Mouse (Mus musculus): ENCODE data around the gene Fbxo30. TPM values are rescaled to one million over a fixed set of nuclear protein-coding genes. Genes with fewer than 3 reads are reported as not detected.

The Fbxo30 gene
- polyA plus RNA-seq, 1 experiment = 77.6 TPM

- H3K4me3 ChIP-seq (ENCODE audit: control insufficient read depth, low read depth, low read length) = no peak overlapping the region
- H3K4me1 ChIP-seq (ENCODE audit: control insufficient read depth, insufficient read depth, low read length) = no peaks in the 10 kb centered on the region
- no peak overlapping the region for H3K27ac ChIP-seq (ENCODE audit: control insufficient read depth, insufficient read depth, low read depth, low read length)
- no peaks in the 10 kb centered on the region for H3K27me3 ChIP-seq (ENCODE audit: control insufficient read depth, insufficient read depth, low read length)
- no peaks in the 10 kb centered on the region for H3K36me3 ChIP-seq (ENCODE audit: control insufficient read depth, insufficient read depth, low read length)
- TF ChIP-seq CTCF (IDR thresholded peaks at IDR 0.05; ENCODE audit: control insufficient read depth, insufficient read depth, insufficient replicate concordance, low read depth, low read length) (no peak), POLR2A (IDR thresholded peaks at IDR 0.05; ENCODE audit: control insufficient read depth, low read depth, low read length) (no peak)
Measured at GRCm38 (mm10) chr10:11269165-11269564, 12.0 kb upstream of the Fbxo30 start.

DNA sequence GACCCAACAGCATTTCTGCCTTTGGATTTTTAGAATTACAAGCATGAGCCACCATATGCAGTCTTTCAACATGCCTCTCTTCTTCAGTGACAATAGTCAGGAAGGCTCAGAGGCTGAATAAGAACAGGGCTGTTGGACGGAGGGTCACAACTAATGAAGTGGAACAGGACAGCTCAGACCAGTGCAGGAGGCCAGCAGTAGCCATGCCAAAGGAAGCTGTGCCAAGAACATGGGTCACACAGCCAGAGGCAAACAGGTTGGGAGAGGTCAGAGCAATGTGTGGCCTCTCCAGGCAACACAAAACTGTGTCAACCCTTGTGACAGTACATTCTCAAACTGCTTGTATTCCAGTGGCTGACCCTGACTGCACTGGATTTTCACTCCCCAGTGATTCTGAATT lies 6.7 kb upstream of the Fbxo30 start:
- H3K27ac ChIP-seq (ENCODE audit: control insufficient read depth, insufficient read depth, low read depth, low read length) = no peak overlapping the region
- no peaks in the 10 kb centered on the region for H3K27me3 ChIP-seq (ENCODE audit: control insufficient read depth, insufficient read depth, low read length)
- H3K4me1 ChIP-seq (ENCODE audit: control insufficient read depth, insufficient read depth, low read length) = no peaks in the 10 kb centered on the region
- no peak overlapping the region for H3K4me3 ChIP-seq (ENCODE audit: control insufficient read depth, low read depth, low read length)
- TF ChIP-seq CTCF (IDR thresholded peaks at IDR 0.05; ENCODE audit: control insufficient read depth, insufficient read depth, insufficient replicate concordance, low read depth, low read length) = no peak
- TF ChIP-seq POLR2A (IDR thresholded peaks at IDR 0.05; ENCODE audit: control insufficient read depth, low read depth, low read length) = no peak
- H3K36me3 ChIP-seq (ENCODE audit: control insufficient read depth, insufficient read depth, low read length) = peaks cover 1% of the 10 kb centered on the region; the same call in 1 of the 2 replicates

DNA sequence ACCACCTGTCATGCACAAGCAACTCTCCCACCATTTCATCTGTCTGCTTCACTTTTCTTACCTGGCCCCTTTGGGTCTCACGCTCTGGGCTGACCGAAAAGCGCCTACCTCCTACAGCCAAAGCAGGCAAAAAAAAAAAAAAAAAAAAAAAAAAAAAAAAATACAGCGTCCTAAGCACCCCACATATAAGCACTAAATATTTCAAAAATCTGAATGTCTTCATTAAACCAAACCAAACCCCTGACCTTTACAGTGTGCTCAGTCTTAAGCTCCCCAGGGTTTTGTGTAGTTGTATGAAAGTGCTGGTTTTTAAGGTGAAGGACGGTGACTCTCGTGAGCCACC lies 924 bp upstream of the Fbxo30 start:
- TF ChIP-seq CTCF (IDR thresholded peaks at IDR 0.05; ENCODE audit: control insufficient read depth, insufficient read depth, insufficient replicate concordance, low read depth, low read length) (no peak), POLR2A (IDR thresholded peaks at IDR 0.05; ENCODE audit: control insufficient read depth, low read depth, low read length) (no peak)
- Histone ChIP-seq H3K27ac (ENCODE audit: control insufficient read depth, insufficient read depth, low read depth, low read length) (peak overlapping the region; percentile 98), H3K4me1 (ENCODE audit: control insufficient read depth, insufficient read depth, low read length) (no peaks in the 10 kb centered on the region)

GRCm38 (mm10) chr10:11281498-11282305 lies 572 bp downstream of the Fbxo30 start:
- TF ChIP-seq CTCF (IDR thresholded peaks at IDR 0.05; ENCODE audit: control insufficient read depth, insufficient read depth, insufficient replicate concordance, low read depth, low read length) (no peak), POLR2A (IDR thresholded peaks at IDR 0.05; ENCODE audit: control insufficient read depth, low read depth, low read length) (no peak)
- peaks cover 5% of the 10 kb centered on the region for H3K36me3 ChIP-seq (ENCODE audit: control insufficient read depth, insufficient read depth, low read length)
- H3K4me3 ChIP-seq (ENCODE audit: control insufficient read depth, low read depth, low read length) = peak overlapping the region; percentile 93
- H3K4me1 ChIP-seq (ENCODE audit: control insufficient read depth, insufficient read depth, low read length) = no peaks in the 10 kb centered on the region
- peak overlapping the region; percentile 98 for H3K27ac ChIP-seq (ENCODE audit: control insufficient read depth, insufficient read depth, low read depth, low read length)
- no peaks in the 10 kb centered on the region for H3K27me3 ChIP-seq (ENCODE audit: control insufficient read depth, insufficient read depth, low read length)

More for the DNA sequence above, 924 bp upstream of the Fbxo30 start:
- Histone ChIP-seq H3K36me3 (ENCODE audit: control insufficient read depth, insufficient read depth, low read length) (peaks cover 5% of the 10 kb centered on the region), H3K4me3 (ENCODE audit: control insufficient read depth, low read depth, low read length) (peak overlapping the region; percentile 93), H3K27me3 (ENCODE audit: control insufficient read depth, insufficient read depth, low read length) (no peaks in the 10 kb centered on the region)

- peak overlapping the region; percentile 93; the same call in 1 of the 2 replicates for H3K4me3 ChIP-seq (ENCODE audit: control insufficient read depth, low read depth, low read length)
- no peaks in the 10 kb centered on the region for H3K27me3 ChIP-seq (ENCODE audit: control insufficient read depth, insufficient read depth, low read length)
- TF ChIP-seq CTCF (IDR thresholded peaks at IDR 0.05; ENCODE audit: control insufficient read depth, insufficient read depth, insufficient replicate concordance, low read depth, low read length) = no peak
- no peaks in the 10 kb centered on the region for H3K4me1 ChIP-seq (ENCODE audit: control insufficient read depth, insufficient read depth, low read length)
- H3K36me3 ChIP-seq (ENCODE audit: control insufficient read depth, insufficient read depth, low read length) = peaks cover 5% of the 10 kb centered on the region
- peak overlapping the region; percentile 98 for H3K27ac ChIP-seq (ENCODE audit: control insufficient read depth, insufficient read depth, low read depth, low read length)
Measured at GRCm38 (mm10) chr10:11282306-11282631, 1.1 kb downstream of the Fbxo30 start.

DNA sequence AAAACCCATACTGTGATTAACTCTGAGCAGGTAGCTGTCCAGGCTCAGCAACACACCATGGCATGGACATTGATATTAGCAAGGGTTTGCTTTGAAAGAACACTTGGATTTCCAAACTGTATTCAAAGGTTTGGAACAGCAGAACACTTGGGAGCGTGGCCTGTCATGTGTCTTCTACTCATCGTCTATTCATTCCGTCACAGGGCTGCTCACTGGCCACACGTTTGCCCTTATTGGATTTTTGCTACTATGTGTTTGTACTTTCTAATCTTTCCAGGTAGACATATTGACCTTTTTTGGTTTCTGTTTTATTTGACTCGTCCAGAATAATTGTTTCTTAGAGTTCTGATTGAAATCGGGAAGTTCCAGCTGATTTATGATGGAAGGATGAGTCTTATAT lies 17.3 kb downstream of the Fbxo30 start:
- no peaks in the 10 kb centered on the region for H3K27me3 ChIP-seq (ENCODE audit: control insufficient read depth, insufficient read depth, low read length)
- no peaks in the 10 kb centered on the region for H3K4me1 ChIP-seq (ENCODE audit: control insufficient read depth, insufficient read depth, low read length)
- TF ChIP-seq POLR2A (IDR thresholded peaks at IDR 0.05; ENCODE audit: control insufficient read depth, low read depth, low read length) (no peak), CTCF (IDR thresholded peaks at IDR 0.05; ENCODE audit: control insufficient read depth, insufficient read depth, insufficient replicate concordance, low read depth, low read length) (no peak)
- no peak overlapping the region for H3K27ac ChIP-seq (ENCODE audit: control insufficient read depth, insufficient read depth, low read depth, low read length)
- H3K4me3 ChIP-seq (ENCODE audit: control insufficient read depth, low read depth, low read length) = no peak overlapping the region
- no peaks in the 10 kb centered on the region; the same call in 1 of the 2 replicates for H3K36me3 ChIP-seq (ENCODE audit: control insufficient read depth, insufficient read depth, low read length)

DNA sequence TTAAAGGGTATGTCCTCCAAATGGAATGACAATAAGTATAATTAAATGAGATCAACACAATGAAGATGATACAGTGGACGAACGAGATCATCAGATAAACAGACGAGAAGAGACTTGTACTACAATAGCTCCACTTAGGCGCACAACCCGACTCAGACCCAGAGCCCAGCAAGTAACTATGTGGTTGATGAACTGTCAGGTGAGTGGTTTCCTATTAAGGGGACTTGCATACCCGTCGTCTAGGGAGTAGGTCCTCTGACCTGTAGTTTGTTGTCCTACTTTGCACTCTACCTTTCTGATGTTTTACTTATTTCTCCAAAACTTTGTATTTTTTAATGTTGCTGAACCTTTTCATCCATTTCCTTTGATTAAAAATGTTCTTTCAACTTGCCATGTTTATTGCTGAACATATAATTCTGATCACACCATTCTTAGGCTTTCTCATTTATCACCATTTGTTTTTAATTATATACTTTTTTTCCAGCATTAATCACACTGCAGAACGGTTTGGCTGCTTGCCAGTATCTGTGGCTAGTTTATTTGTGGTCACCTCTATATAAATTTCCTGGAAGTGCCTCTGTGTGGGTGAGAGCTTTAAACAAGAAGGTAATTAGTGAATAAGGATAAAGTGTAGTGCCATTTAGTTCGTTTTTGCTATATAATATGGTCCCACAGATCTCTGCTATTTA lies 24.4 kb downstream of the Fbxo30 start:
- no peak overlapping the region for H3K4me3 ChIP-seq (ENCODE audit: control insufficient read depth, low read depth, low read length)
- no peaks in the 10 kb centered on the region for H3K27me3 ChIP-seq (ENCODE audit: control insufficient read depth, insufficient read depth, low read length)
- TF ChIP-seq POLR2A (IDR thresholded peaks at IDR 0.05; ENCODE audit: control insufficient read depth, low read depth, low read length) (no peak), CTCF (IDR thresholded peaks at IDR 0.05; ENCODE audit: control insufficient read depth, insufficient read depth, insufficient replicate concordance, low read depth, low read length) (no peak)
- H3K4me1 ChIP-seq (ENCODE audit: control insufficient read depth, insufficient read depth, low read length) = no peaks in the 10 kb centered on the region
- no peaks in the 10 kb centered on the region for H3K36me3 ChIP-seq (ENCODE audit: control insufficient read depth, insufficient read depth, low read length)
- no peak overlapping the region for H3K27ac ChIP-seq (ENCODE audit: control insufficient read depth, insufficient read depth, low read depth, low read length)
